Mouse (Mus musculus): ENCODE measurements around the gene Cfap97d2. TPM values are rescaled to one million over a fixed set of nuclear protein-coding genes. Genes with fewer than 3 reads are reported as not detected.

Gene Cfap97d2
- 0.96 and 1.3 TPM in 2 replicates for polyA plus RNA-seq (2014; fragmentation: Nextera tagmentation; extraction: Ambion mirVana)

- WGBS = 2% methylated on average over 5 of the region's 5 CpGs
- Histone ChIP-seq H3K27ac (ENCODE audit: low read depth, low read length) (peak within 1 kb of the TSS; percentile 78), H3K36me3 (ENCODE audit: control insufficient read depth, insufficient read depth, low read length) (no peaks in the 10 kb centered on the region), H3K9ac (ENCODE audit: low read length) (peak within 1 kb of the TSS; percentile 44; the same call in 1 of the 2 replicates), H3K27me3 (ENCODE audit: control insufficient read depth, insufficient read depth, low read length) (no peaks in the 10 kb centered on the region), H3K4me2 (ENCODE audit: low read depth, low read length, severe bottlenecking) (peak within 1 kb of the TSS; percentile 47; the same call in 1 of the 2 replicates), H3K4me3 (ENCODE audit: low read depth, low read length) (peak within 1 kb of the TSS; percentile 14; the same call in 1 of the 2 replicates), H3K9me3 (ENCODE audit: control insufficient read depth, low read length) (no peaks in the 10 kb centered on the region), H3K4me1 (replicated peaks; ENCODE audit: control insufficient read depth, insufficient read depth, low read length) (peaks cover 7% of the 10 kb centered on the region)
- ATAC-seq (replicated peaks; ENCODE audit: low FRiP score) (peak; percentile 99), DNase-seq (ENCODE audit: low spot score) (peak; percentile 90)
Observed at GRCm38 (mm10) chr8:13705668-13706067, at the start of gene Cfap97d2. TSS of gene Cfap97d2 (plus strand) at chr8:13705889.

- Histone ChIP-seq H3K36me3 (ENCODE audit: control insufficient read depth, insufficient read depth, low read length) (no peaks in the 10 kb centered on the region), H3K4me3 (ENCODE audit: low read depth, low read length) (no peak overlapping the region), H3K4me1 (replicated peaks; ENCODE audit: control insufficient read depth, insufficient read depth, low read length) (no peaks in the 10 kb centered on the region), H3K9me3 (ENCODE audit: control insufficient read depth, low read length) (no peaks in the 10 kb centered on the region), H3K4me2 (ENCODE audit: low read depth, low read length, severe bottlenecking) (no peak overlapping the region), H3K27ac (ENCODE audit: low read depth, low read length) (no peak overlapping the region), H3K9ac (ENCODE audit: low read length) (no peak overlapping the region), H3K27me3 (ENCODE audit: control insufficient read depth, insufficient read depth, low read length) (no peaks in the 10 kb centered on the region)
- DNase-seq (ENCODE audit: low spot score) = no peak
- 79% methylated on average over 12 of the region's 12 CpGs for WGBS
- no peak for ATAC-seq (replicated peaks; ENCODE audit: low FRiP score)
Observed at GRCm38 (mm10) chr8:13657479-13657878, 48.2 kb upstream of the Cfap97d2 start.

GRCm38 (mm10) chr8:13660323-13660722 lies 45.4 kb upstream of the Cfap97d2 start:
- H3K4me2 ChIP-seq (ENCODE audit: low read depth, low read length, severe bottlenecking) = no peak overlapping the region
- no peaks in the 10 kb centered on the region for H3K9me3 ChIP-seq (ENCODE audit: control insufficient read depth, low read length)
- no peak overlapping the region for H3K4me3 ChIP-seq (ENCODE audit: low read depth, low read length)
- H3K27ac ChIP-seq (ENCODE audit: low read depth, low read length) = no peak overlapping the region
- 93% methylated on average over 13 of the region's 13 CpGs for WGBS
- no peaks in the 10 kb centered on the region for H3K36me3 ChIP-seq (ENCODE audit: control insufficient read depth, insufficient read depth, low read length)
- DNase-seq (ENCODE audit: low spot score) (no peak), ATAC-seq (replicated peaks; ENCODE audit: low FRiP score) (no peak)
- no peak overlapping the region for H3K9ac ChIP-seq (ENCODE audit: low read length)
- H3K4me1 ChIP-seq (replicated peaks; ENCODE audit: control insufficient read depth, insufficient read depth, low read length) = no peaks in the 10 kb centered on the region
- no peaks in the 10 kb centered on the region for H3K27me3 ChIP-seq (ENCODE audit: control insufficient read depth, insufficient read depth, low read length)

GRCm38 (mm10) chr8:13664711-13665210 lies 40.9 kb upstream of the Cfap97d2 start:
- 91% methylated on average over 6 of the region's 6 CpGs for WGBS
- Histone ChIP-seq H3K9me3 (ENCODE audit: control insufficient read depth, low read length) (no peaks in the 10 kb centered on the region), H3K36me3 (ENCODE audit: control insufficient read depth, insufficient read depth, low read length) (no peaks in the 10 kb centered on the region), H3K9ac (ENCODE audit: low read length) (no peak overlapping the region), H3K27ac (ENCODE audit: low read depth, low read length) (no peak overlapping the region), H3K4me2 (ENCODE audit: low read depth, low read length, severe bottlenecking) (no peak overlapping the region), H3K4me1 (replicated peaks; ENCODE audit: control insufficient read depth, insufficient read depth, low read length) (no peaks in the 10 kb centered on the region), H3K27me3 (ENCODE audit: control insufficient read depth, insufficient read depth, low read length) (no peaks in the 10 kb centered on the region), H3K4me3 (ENCODE audit: low read depth, low read length) (no peak overlapping the region)
- no peak for ATAC-seq (replicated peaks; ENCODE audit: low FRiP score)
- no peak for DNase-seq (ENCODE audit: low spot score)

- H3K36me3 ChIP-seq (ENCODE audit: control insufficient read depth, insufficient read depth, low read length) = no peaks in the 10 kb centered on the region
- no peak overlapping the region for H3K9ac ChIP-seq (ENCODE audit: low read length)
- no peaks in the 10 kb centered on the region for H3K9me3 ChIP-seq (ENCODE audit: control insufficient read depth, low read length)
- DNase-seq (ENCODE audit: low spot score) (no peak), ATAC-seq (replicated peaks; ENCODE audit: low FRiP score) (no peak)
- no peaks in the 10 kb centered on the region for H3K27me3 ChIP-seq (ENCODE audit: control insufficient read depth, insufficient read depth, low read length)
- whole genome bisulfite sequencing = 89% methylated on average over 4 of the region's 4 CpGs
- H3K4me1 ChIP-seq (replicated peaks; ENCODE audit: control insufficient read depth, insufficient read depth, low read length) = no peaks in the 10 kb centered on the region
- H3K4me3 ChIP-seq (ENCODE audit: low read depth, low read length) = no peak overlapping the region
- no peak overlapping the region for H3K27ac ChIP-seq (ENCODE audit: low read depth, low read length)
- no peak overlapping the region for H3K4me2 ChIP-seq (ENCODE audit: low read depth, low read length, severe bottlenecking)
Observed at GRCm38 (mm10) chr8:13665538-13665937, 40.2 kb upstream of the Cfap97d2 start.

- ATAC-seq (replicated peaks; ENCODE audit: low FRiP score) (no peak), DNase-seq (ENCODE audit: low spot score) (no peak)
- H3K27me3 ChIP-seq (ENCODE audit: control insufficient read depth, insufficient read depth, low read length) = no peaks in the 10 kb centered on the region
- H3K27ac ChIP-seq (ENCODE audit: low read depth, low read length) = no peak overlapping the region
- H3K4me3 ChIP-seq (ENCODE audit: low read depth, low read length) = no peak overlapping the region
- no peak overlapping the region for H3K4me2 ChIP-seq (ENCODE audit: low read depth, low read length, severe bottlenecking)
- H3K4me1 ChIP-seq (replicated peaks; ENCODE audit: control insufficient read depth, insufficient read depth, low read length) = no peaks in the 10 kb centered on the region
- 90% methylated on average over 8 of the region's 8 CpGs for WGBS
- no peaks in the 10 kb centered on the region for H3K36me3 ChIP-seq (ENCODE audit: control insufficient read depth, insufficient read depth, low read length)
- H3K9ac ChIP-seq (ENCODE audit: low read length) = no peak overlapping the region
- no peaks in the 10 kb centered on the region for H3K9me3 ChIP-seq (ENCODE audit: control insufficient read depth, low read length)
Observed at GRCm38 (mm10) chr8:13665944-13666343, 39.7 kb upstream of the Cfap97d2 start.

- 70% methylated on average over 4 of the region's 4 CpGs for WGBS
- Histone ChIP-seq H3K27ac (ENCODE audit: low read depth, low read length) (no peak overlapping the region), H3K36me3 (ENCODE audit: control insufficient read depth, insufficient read depth, low read length) (no peaks in the 10 kb centered on the region), H3K9me3 (ENCODE audit: control insufficient read depth, low read length) (no peaks in the 10 kb centered on the region), H3K27me3 (ENCODE audit: control insufficient read depth, insufficient read depth, low read length) (no peaks in the 10 kb centered on the region), H3K4me2 (ENCODE audit: low read depth, low read length, severe bottlenecking) (no peak overlapping the region), H3K4me1 (replicated peaks; ENCODE audit: control insufficient read depth, insufficient read depth, low read length) (no peaks in the 10 kb centered on the region), H3K9ac (ENCODE audit: low read length) (no peak overlapping the region), H3K4me3 (ENCODE audit: low read depth, low read length) (no peak overlapping the region)
- ATAC-seq (replicated peaks; ENCODE audit: low FRiP score) (no peak), DNase-seq (ENCODE audit: low spot score) (no peak)
Observed at GRCm38 (mm10) chr8:13667917-13668316, 37.8 kb upstream of the Cfap97d2 start.

- DNase-seq (ENCODE audit: low spot score) (no peak), ATAC-seq (replicated peaks; ENCODE audit: low FRiP score) (no peak)
- Histone ChIP-seq H3K27ac (ENCODE audit: low read depth, low read length) (no peak overlapping the region), H3K4me2 (ENCODE audit: low read depth, low read length, severe bottlenecking) (no peak overlapping the region), H3K9me3 (ENCODE audit: control insufficient read depth, low read length) (no peaks in the 10 kb centered on the region), H3K9ac (ENCODE audit: low read length) (no peak overlapping the region), H3K36me3 (ENCODE audit: control insufficient read depth, insufficient read depth, low read length) (no peaks in the 10 kb centered on the region), H3K4me3 (ENCODE audit: low read depth, low read length) (no peak overlapping the region), H3K27me3 (ENCODE audit: control insufficient read depth, insufficient read depth, low read length) (no peaks in the 10 kb centered on the region), H3K4me1 (replicated peaks; ENCODE audit: control insufficient read depth, insufficient read depth, low read length) (no peaks in the 10 kb centered on the region)
- WGBS = 77% methylated on average over 10 of the region's 10 CpGs
Observed at GRCm38 (mm10) chr8:13668367-13668766, 37.3 kb upstream of the Cfap97d2 start.

- Histone ChIP-seq H3K4me1 (replicated peaks; ENCODE audit: control insufficient read depth, insufficient read depth, low read length) (no peaks in the 10 kb centered on the region), H3K9ac (ENCODE audit: low read length) (no peak overlapping the region), H3K9me3 (ENCODE audit: control insufficient read depth, low read length) (no peaks in the 10 kb centered on the region), H3K4me3 (ENCODE audit: low read depth, low read length) (no peak overlapping the region), H3K4me2 (ENCODE audit: low read depth, low read length, severe bottlenecking) (no peak overlapping the region), H3K27ac (ENCODE audit: low read depth, low read length) (no peak overlapping the region), H3K27me3 (ENCODE audit: control insufficient read depth, insufficient read depth, low read length) (no peaks in the 10 kb centered on the region), H3K36me3 (ENCODE audit: control insufficient read depth, insufficient read depth, low read length) (no peaks in the 10 kb centered on the region)
- WGBS = 84% methylated on average over 17 of the region's 17 CpGs
- DNase-seq (ENCODE audit: low spot score) = no peak
- no peak for ATAC-seq (replicated peaks; ENCODE audit: low FRiP score)
Observed at GRCm38 (mm10) chr8:13670011-13670471, 35.6 kb upstream of the Cfap97d2 start.
